In genomic region chr17:3281939-3282338, GRCm38 (mm10) we compare ENCODE assay signal across 19 mouse cellular contexts. TPM values are rescaled to one million over a fixed set of nuclear protein-coding genes. Genes with fewer than 3 reads are reported as not detected.
DNase-seq lines count a peak whose midpoint lies in the region; ATAC-seq lines count a peak whose summit lies in the region.
"Had no signal": no experiment of that assay in that cellular context is flagged by ENCODE, and none has a peak within 500 bp of the region (broad histone marks: within the 10 kb centered on the region; RNA-seq: fewer than 3 reads in every experiment).

No protein-coding gene starts in this region.

- H3K27me3 ChIP-seq in hindbrain, embryonic 12.5 days, result no peaks in the 10 kb centered on the region
- no peaks in the 10 kb centered on the region for H3K27me3 ChIP-seq in hindbrain, embryonic 14.5 days (ENCODE audit: control insufficient read depth, insufficient read depth, low read length)
- H3K27me3 ChIP-seq in embryonic facial prominence, embryonic 12.5 days, result no peaks in the 10 kb centered on the region
- H3K27me3 ChIP-seq: forebrain, embryonic 13.5 days; Patski; stomach, embryonic 15.5 days had no signal

- WGBS in hindbrain, embryonic 12.5 days, result 70% methylated on average over 5 of the region's 5 CpGs
- 77% methylated on average over 5 of the region's 5 CpGs for WGBS in hindbrain, embryonic 14.5 days
- WGBS in embryonic facial prominence, embryonic 12.5 days, result 23% methylated on average over 5 of the region's 5 CpGs

- H3K9ac ChIP-seq in hindbrain, embryonic 12.5 days, result no peak overlapping the region
- H3K9ac ChIP-seq in hindbrain, embryonic 14.5 days, result no peak overlapping the region
- no peak overlapping the region for H3K9ac ChIP-seq in embryonic facial prominence, embryonic 12.5 days
- H3K9ac ChIP-seq: forebrain, embryonic 13.5 days; liver, postnatal 0 days; stomach, embryonic 15.5 days had no signal

- no peak overlapping the region for H3K4me3 ChIP-seq in hindbrain, embryonic 12.5 days
- no peak overlapping the region for H3K4me3 ChIP-seq in hindbrain, embryonic 14.5 days (replicated peaks; ENCODE audit: low read length)
- no peak overlapping the region for H3K4me3 ChIP-seq in embryonic facial prominence, embryonic 12.5 days
- H3K4me3 ChIP-seq: forebrain, embryonic 13.5 days; stomach, embryonic 15.5 days had no signal

- no peak for DNase-seq in hindbrain, embryonic 14.5 days (ENCODE audit: low spot score)
- peak; percentile 71 for DNase-seq in forelimb bud, embryonic 11.5 days (ENCODE audit: low read depth, low spot score)
- DNase-seq in ovary, postnatal 14 days (ENCODE audit: low spot score), result no peak
- DNase-seq in layer of hippocampus, adult 9-10 months (ENCODE audit: low spot score), result no peak
- no peak for DNase-seq in cerebellum, postnatal 4 days (ENCODE audit: low spot score in 2 of 2)
- DNase-seq: adrenal gland, adult 8-10 months; cerebellum, adult 8-10 months; gastrocnemius, postnatal 25 days; kidney, adult 9 months; kidney, postnatal 36 days; liver, postnatal 0 days; lung, postnatal 10 days; midbrain, embryonic 14.5 days had no signal

- H3K27ac ChIP-seq in hindbrain, embryonic 12.5 days, result peak overlapping the region; percentile 53; the same call in 1 of the 2 replicates
- no peak overlapping the region for H3K27ac ChIP-seq in hindbrain, embryonic 14.5 days
- peak overlapping the region; percentile 90 for H3K27ac ChIP-seq in embryonic facial prominence, embryonic 12.5 days
- H3K27ac ChIP-seq: forebrain, embryonic 13.5 days; stomach, embryonic 15.5 days had no signal

- H3K36me3 ChIP-seq in hindbrain, embryonic 12.5 days, result no peaks in the 10 kb centered on the region
- H3K36me3 ChIP-seq in hindbrain, embryonic 14.5 days (replicated peaks; ENCODE audit: control insufficient read depth, insufficient read depth), result no peaks in the 10 kb centered on the region
- H3K36me3 ChIP-seq in embryonic facial prominence, embryonic 12.5 days, result no peaks in the 10 kb centered on the region
- H3K36me3 ChIP-seq: stomach, embryonic 15.5 days had no signal

- no peaks in the 10 kb centered on the region for H3K9me3 ChIP-seq in hindbrain, embryonic 12.5 days (replicated peaks)
- H3K9me3 ChIP-seq in hindbrain, embryonic 14.5 days (ENCODE audit: control insufficient read depth, low read length), result no peaks in the 10 kb centered on the region
- H3K9me3 ChIP-seq in embryonic facial prominence, embryonic 12.5 days, result no peaks in the 10 kb centered on the region
- H3K9me3 ChIP-seq: forebrain, embryonic 13.5 days; stomach, embryonic 15.5 days had no signal

- no peak for ATAC-seq in hindbrain, embryonic 12.5 days (ENCODE audit: low FRiP score)
- no peak for ATAC-seq in hindbrain, embryonic 14.5 days (ENCODE audit: low FRiP score)
- ATAC-seq in embryonic facial prominence, embryonic 12.5 days (ENCODE audit: insufficient number of reproducible peaks, insufficient read depth, low FRiP score, low TSS enrichment), result peak; percentile 44
- ATAC-seq: forebrain, embryonic 13.5 days; inflammation-experienced regulatory T-cells, adult 6 months; liver, postnatal 0 days; Patski had no signal

- H3K4me2 ChIP-seq in hindbrain, embryonic 12.5 days (replicated peaks), result no peak overlapping the region
- H3K4me2 ChIP-seq in hindbrain, embryonic 14.5 days (replicated peaks), result no peak overlapping the region
- peak overlapping the region; percentile 11; the same call in 1 of the 2 replicates for H3K4me2 ChIP-seq in embryonic facial prominence, embryonic 12.5 days (replicated peaks)
- H3K4me2 ChIP-seq: forebrain, embryonic 13.5 days; stomach, embryonic 15.5 days had no signal

- H3K4me1 ChIP-seq in hindbrain, embryonic 12.5 days, result peaks cover 22% of the 10 kb centered on the region; the same call in 1 of the 2 replicates
- H3K4me1 ChIP-seq in hindbrain, embryonic 14.5 days (replicated peaks; ENCODE audit: control insufficient read depth, insufficient read depth, low read length), result no peaks in the 10 kb centered on the region
- peaks cover 52% of the 10 kb centered on the region for H3K4me1 ChIP-seq in embryonic facial prominence, embryonic 12.5 days

RNA-seq across cellular contexts. Expression of gene Tiam2, which starts 44.4 kb away (rescaled TPM):
- 10.6 and 12.0 TPM in 2 replicates for polyA plus RNA-seq in hindbrain, embryonic 12.5 days (2016; fragmentation: Nextera tagmentation; extraction: Ambion mirVana)
- polyA plus RNA-seq in hindbrain, embryonic 14.5 days (2014; fragmentation: Nextera tagmentation; extraction: Ambion mirVana), result 5.2 and 6.3 TPM in 2 replicates
- polyA plus RNA-seq in embryonic facial prominence, embryonic 12.5 days (2016; fragmentation: Nextera tagmentation; extraction: Ambion mirVana), result 19.5 and 23.2 TPM in 2 replicates
